Mouse (Mus musculus) liver, embryonic 14.5 days (tissue): ENCODE measurements around the gene Cnn3. TPM values are rescaled to one million over a fixed set of nuclear protein-coding genes. Genes with fewer than 3 reads are reported as not detected.

Experiments used
- ATAC-seq: fragments of 200-750 bp; cut with Nextera tagmentation; 2 replicates; pipeline ENCODE4 v1.8.0; 2017; ENCODE audit warnings: moderate number of reproducible peaks, mild to moderate bottlenecking, moderate library complexity; ENCODE audit not compliant: insufficient read depth
- DNase-seq, 3 experiments: peaks; one replicate each; pipeline ENCODE4 v3.0.0-alpha.2; 2012 to 2013; ENCODE audit warnings: low read depth in 3 of 3, low spot score in 3 of 3
- H3K27ac ChIP-seq: fragments of 300-500 bp; sonication (generic); 2 replicates; pipeline ENCODE4 v1.5.1; 2014; ENCODE audit warnings: moderate library complexity, mild to moderate bottlenecking, control low read depth, inconsistent platforms
- H3K27me3 ChIP-seq: fragments of 300-500 bp; sonication (generic); 2 replicates; pipeline ENCODE4 v1.6.1; 2014; ENCODE audit warnings: mild to moderate bottlenecking, low read length, moderate library complexity; ENCODE audit not compliant: control insufficient read depth, insufficient read depth
- H3K36me3 ChIP-seq: fragments of 300-500 bp; sonication (generic); replicated peaks from 2 replicates; pipeline ENCODE4 v1.6.1; 2014; ENCODE audit warnings: low read depth; ENCODE audit not compliant: control insufficient read depth, insufficient read depth
- H3K4me1 ChIP-seq, 2 experiments: fragments of 200-500 bp in 1 of 2; fragments of 300-500 bp in 1 of 2; sonication (generic) in 1 of 2; replicated peaks; 2 replicates each; pipeline ENCODE4 v1.6.1; 2012 to 2014; ENCODE audit warnings: antibody characterized with exemption in 1 of 2, inconsistent platforms in 1 of 2, low read length in 1 of 2; ENCODE audit not compliant: control insufficient read depth in 2 of 2, insufficient read depth in 2 of 2
- H3K4me2 ChIP-seq: fragments of 300-500 bp; sonication (generic); 2 replicates; pipeline ENCODE4 v1.6.1; 2014; ENCODE audit warnings: low read depth, mild to moderate bottlenecking, control low read depth, moderate library complexity
- H3K4me3 ChIP-seq, 2 experiments: fragments of 200-500 bp in 1 of 2; fragments of 300-500 bp in 1 of 2; sonication (generic) in 1 of 2; 2 replicates each; pipeline ENCODE4 v1.5.1; 2012 to 2014; ENCODE audit warnings: low read depth in 2 of 2, low read length in 2 of 2, mild to moderate bottlenecking in 2 of 2, control low read depth in 1 of 2, inconsistent platforms in 1 of 2, moderate library complexity in 1 of 2; ENCODE audit not compliant: insufficient read depth in 1 of 2
- H3K9ac ChIP-seq: fragments of 300-500 bp; sonication (generic); replicated peaks from 2 replicates; pipeline ENCODE4 v1.6.1; 2014; ENCODE audit warnings: mild to moderate bottlenecking, control low read depth, moderate library complexity
- H3K9me3 ChIP-seq: fragments of 300-500 bp; sonication (generic); 2 replicates; pipeline ENCODE4 v1.6.1; 2016; ENCODE audit warnings: low read length, mixed read lengths; ENCODE audit not compliant: control insufficient read depth
- CTCF ChIP-seq: IDR thresholded peaks from 2 replicates; pipeline ENCODE4 v1.5.1; 2016; ENCODE audit warnings: antibody characterized with exemption, low read depth, control low read depth
- EP300 ChIP-seq: IDR thresholded peaks from 2 replicates; pipeline ENCODE4 v1.6.1; 2016; ENCODE audit warnings: antibody characterized with exemption, low read depth
- WGBS: fragments of 180-500 bp; shearing (Covaris S2); extraction: QIAGEN DNeasy Blood & Tissue Kit; methylation state at CpG from one replicate; pipeline ENCODE4 v1.1.7; 2014; ENCODE audit not compliant: insufficient replicate concordance; 5-methylcytosine and 5-hydroxymethylcytosine counted together
- polyA plus RNA-seq, 2 experiments: library from polyadenylated mRNA; depleted of rRNA in 1 of 2; stranded (reverse) in 1 of 2; unstranded in 1 of 2; fragments of >200 nt; fragmentation: Nextera tagmentation in 1 of 2; extraction: Ambion mirVana in 1 of 2; gene quantifications; 2 replicates each; pipeline versions ENCODE4 v1.2.1 to v1.2.3; 2012 to 2014

The Cnn3 gene
- polyA plus RNA-seq, 2 experiments, result 62.7 to 82.7 TPM

GRCm38 (mm10) chr3:121397007-121397406 lies 29.3 kb upstream of the Cnn3 start:
- H3K27me3 ChIP-seq, result no peaks in the 10 kb centered on the region
- no peaks in the 10 kb centered on the region for H3K36me3 ChIP-seq
- no peak overlapping the region for H3K9ac ChIP-seq
- H3K27ac ChIP-seq, result no peak overlapping the region
- H3K4me2 ChIP-seq, result no peak overlapping the region
- no peak overlapping the region for H3K4me3 ChIP-seq
- peaks cover 0 to 5% of the 10 kb centered on the region in 2 experiments; a peak in 2 of 4 replicates for H3K4me1 ChIP-seq
- no peak for ATAC-seq
- 70% methylated on average over 6 of the region's 6 CpGs for WGBS
- H3K9me3 ChIP-seq, result no peaks in the 10 kb centered on the region
- TF ChIP-seq CTCF (no peak), EP300 (no peak)
- DNase-seq, result no peak

GRCm38 (mm10) chr3:121401384-121401783 lies 24.9 kb upstream of the Cnn3 start:
- Histone ChIP-seq H3K27ac (no peak overlapping the region), H3K36me3 (no peaks in the 10 kb centered on the region), H3K4me2 (no peak overlapping the region), H3K4me1 (no peaks in the 10 kb centered on the region), H3K4me3 (no peak overlapping the region), H3K9me3 (no peaks in the 10 kb centered on the region), H3K27me3 (no peaks in the 10 kb centered on the region), H3K9ac (no peak overlapping the region)
- 53% methylated on average over 4 of the region's 4 CpGs for WGBS
- no peak for TF ChIP-seq EP300
- TF ChIP-seq CTCF, result no peak
- DNase-seq, result no peak
- ATAC-seq, result no peak

GRCm38 (mm10) chr3:121402096-121402495 lies 24.2 kb upstream of the Cnn3 start:
- no peak for TF ChIP-seq CTCF
- Histone ChIP-seq H3K9ac (no peak overlapping the region), H3K36me3 (no peaks in the 10 kb centered on the region), H3K9me3 (no peaks in the 10 kb centered on the region), H3K27ac (no peak overlapping the region), H3K4me1 (no peaks in the 10 kb centered on the region), H3K27me3 (no peaks in the 10 kb centered on the region), H3K4me3 (no peak overlapping the region), H3K4me2 (no peak overlapping the region)
- ATAC-seq (no peak), DNase-seq (no peak)
- 66% methylated on average over 6 of the region's 6 CpGs for WGBS

- TF ChIP-seq CTCF, result no peak
- no peak for TF ChIP-seq EP300
- no peak for ATAC-seq
These were observed 22.8 kb upstream of the Cnn3 start for GRCm38 (mm10) chr3:121403449-121403848.

GRCm38 (mm10) chr3:121405101-121405500 lies 21.2 kb upstream of the Cnn3 start:
- ATAC-seq (no peak), DNase-seq (no peak)
- H3K9me3 ChIP-seq, result no peaks in the 10 kb centered on the region
- no peaks in the 10 kb centered on the region for H3K4me1 ChIP-seq
- no peak overlapping the region for H3K4me2 ChIP-seq
- TF ChIP-seq EP300, result no peak
- no peak for TF ChIP-seq CTCF
- H3K4me3 ChIP-seq, result no peak overlapping the region
- 68% methylated on average over 5 of the region's 5 CpGs for WGBS
- H3K27ac ChIP-seq, result no peak overlapping the region
- H3K9ac ChIP-seq, result no peak overlapping the region
- no peaks in the 10 kb centered on the region for H3K27me3 ChIP-seq
- no peaks in the 10 kb centered on the region for H3K36me3 ChIP-seq

More at GRCm38 (mm10) chr3:121403449-121403848, 22.8 kb upstream of the Cnn3 start:
- H3K27me3 ChIP-seq, result no peaks in the 10 kb centered on the region
- no peak for DNase-seq
- H3K27ac ChIP-seq, result no peak overlapping the region
- H3K9ac ChIP-seq, result no peak overlapping the region
- 33% methylated on average over 5 of the region's 5 CpGs for WGBS
- H3K9me3 ChIP-seq, result no peaks in the 10 kb centered on the region
- no peak overlapping the region for H3K4me2 ChIP-seq
- no peak overlapping the region for H3K4me3 ChIP-seq
- no peaks in the 10 kb centered on the region for H3K36me3 ChIP-seq
- no peaks in the 10 kb centered on the region for H3K4me1 ChIP-seq
